Mouse (Mus musculus) urinary bladder, postnatal 36 days (tissue): ENCODE measurements around the gene Myo9a.
"Not testable (repeated sequence)": the region's sequence is repeated elsewhere in the genome, so short reads cannot be mapped to it uniquely, and the experiment has no call there.

ENCODE experiments used
- DNase-seq, 2 experiments: peaks; one replicate each; pipeline ENCODE4 v3.0.0; 2022; ENCODE audit warnings: low spot score in 2 of 2, mixed read lengths in 1 of 2

Myo9a gene

DNA sequence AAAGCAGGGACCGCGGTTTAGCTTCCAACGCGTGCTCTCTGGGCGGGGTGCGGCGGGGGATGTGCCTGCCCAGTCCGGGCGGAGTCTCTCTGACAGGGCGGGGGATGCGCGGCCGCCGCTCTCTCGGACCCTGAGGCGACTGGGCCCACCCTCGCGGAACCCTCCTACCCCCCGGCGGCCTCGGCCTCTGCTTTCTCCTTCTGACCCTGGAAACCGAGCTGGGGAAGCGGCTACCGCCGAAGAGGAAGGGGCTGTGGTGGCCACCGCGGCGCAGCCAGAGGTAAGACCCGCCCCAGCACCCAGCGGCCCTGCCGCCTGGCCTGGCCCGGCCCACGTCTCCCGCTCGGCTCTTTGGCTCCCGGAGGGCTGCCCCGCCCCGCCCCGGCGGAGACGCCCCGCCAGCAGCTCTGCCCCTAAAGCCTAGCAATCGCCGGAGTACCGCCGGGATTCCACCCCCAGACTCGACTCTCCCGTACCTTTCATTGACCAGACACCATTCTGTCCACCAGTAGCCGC lies 428 bp downstream of the Myo9a start:
- peak; percentile 90 to 91 for DNase-seq

DNA sequence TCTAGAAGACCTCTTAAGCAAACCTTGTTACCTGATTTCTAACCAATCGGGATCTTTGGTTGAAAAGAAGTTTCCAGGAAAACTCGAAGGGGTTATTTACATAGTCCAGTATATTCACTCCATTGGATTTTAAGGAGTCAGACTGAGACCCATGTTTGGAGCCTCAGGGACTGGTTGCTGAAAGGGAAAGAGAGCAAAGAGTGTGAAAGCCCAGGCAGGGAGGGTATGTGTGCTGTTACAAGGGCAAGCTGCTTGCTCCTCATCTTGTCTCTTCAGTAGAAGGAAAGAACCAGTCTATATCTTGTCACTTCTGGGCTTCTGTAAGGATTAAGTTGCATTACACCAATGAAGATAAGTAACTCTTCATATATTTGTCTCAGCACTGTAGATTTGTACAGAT lies 1.3 kb downstream of the Myo9a start:
- no peak for DNase-seq

DNA sequence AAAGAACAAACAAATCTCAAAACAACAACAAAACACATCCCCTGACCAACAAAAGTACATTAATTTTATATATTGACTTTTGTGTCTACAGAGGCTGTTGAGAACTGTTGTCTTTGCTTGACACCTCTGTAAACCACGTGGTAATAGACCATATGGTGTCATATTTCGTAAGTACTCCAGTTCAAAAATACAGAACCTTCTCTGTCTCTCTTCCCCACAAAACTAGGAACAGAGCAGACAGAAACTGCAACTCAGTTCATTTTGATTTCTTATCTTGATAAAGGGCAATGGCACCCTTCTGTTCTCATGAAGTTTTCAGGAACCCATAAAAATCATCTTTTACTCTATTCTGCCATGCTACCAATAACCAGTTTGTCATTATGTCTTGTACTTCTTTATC lies 4.5 kb downstream of the Myo9a start:
- DNase-seq = no peak

DNA sequence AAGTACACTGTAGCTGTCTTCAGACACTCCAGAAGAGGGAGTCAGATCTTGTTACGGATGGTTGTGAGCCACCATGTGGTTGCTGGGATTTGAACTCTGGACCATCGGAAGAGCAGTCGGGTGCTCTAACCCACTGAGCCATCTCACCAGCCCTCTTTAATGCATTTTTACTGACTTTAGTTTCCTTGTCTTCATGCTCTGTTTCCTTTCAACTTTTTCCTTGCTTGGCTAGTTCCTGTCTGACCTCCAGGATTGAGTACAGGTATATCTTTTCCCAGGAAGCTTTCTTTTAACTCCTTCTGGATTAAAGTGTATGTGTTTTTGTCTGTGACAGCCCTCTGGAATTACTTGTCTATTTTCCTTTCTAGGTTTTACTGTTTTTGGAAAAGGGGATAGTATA lies 6.3 kb downstream of the Myo9a start:
- not testable (repeated sequence) for DNase-seq

DNA sequence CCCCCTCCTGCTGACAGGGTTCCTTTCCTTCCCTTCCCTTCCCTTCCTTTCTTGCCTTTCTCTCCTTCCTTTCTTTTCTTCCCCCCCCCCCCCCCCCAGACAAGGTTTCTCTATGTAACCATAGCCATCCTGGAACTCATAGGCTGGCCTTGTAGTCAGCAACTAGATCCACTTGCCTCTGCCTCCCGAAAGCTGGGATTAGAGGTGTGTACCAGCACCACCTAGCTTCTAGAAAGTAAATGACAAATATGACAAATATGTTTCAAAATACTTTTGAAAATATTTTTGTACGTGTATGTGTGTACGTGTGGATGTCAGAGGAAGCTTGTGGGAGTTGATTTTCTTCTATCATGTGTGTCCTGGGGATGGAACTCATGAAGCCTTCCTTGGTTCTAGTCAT lies 9.8 kb downstream of the Myo9a start:
- DNase-seq = no peak

DNA sequence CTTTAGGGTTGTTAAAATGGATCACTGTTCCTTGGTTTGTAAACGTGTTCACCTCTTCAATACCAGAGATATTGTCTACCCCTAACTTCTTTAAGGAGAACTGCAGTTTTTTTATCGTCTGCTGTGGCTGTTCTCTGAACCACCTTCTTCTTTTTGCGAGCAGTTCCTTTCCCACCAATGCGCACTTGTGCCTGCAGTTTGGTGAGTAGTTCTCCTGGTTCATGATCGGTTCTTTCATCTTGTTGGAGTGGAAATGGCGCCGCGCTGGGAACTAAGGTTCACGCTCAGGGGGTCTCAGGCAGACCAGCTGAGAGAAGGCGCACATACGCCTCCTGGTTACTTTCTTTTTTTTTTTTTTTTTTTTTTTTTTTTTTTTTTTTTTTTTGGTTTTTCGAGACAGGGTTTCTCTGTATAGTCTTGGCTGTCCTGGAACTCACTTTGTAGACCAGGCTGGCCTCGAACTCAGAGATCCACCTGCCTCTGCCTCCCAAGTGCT lies 16.3 kb downstream of the Myo9a start:
- not testable (repeated sequence) for DNase-seq

DNA sequence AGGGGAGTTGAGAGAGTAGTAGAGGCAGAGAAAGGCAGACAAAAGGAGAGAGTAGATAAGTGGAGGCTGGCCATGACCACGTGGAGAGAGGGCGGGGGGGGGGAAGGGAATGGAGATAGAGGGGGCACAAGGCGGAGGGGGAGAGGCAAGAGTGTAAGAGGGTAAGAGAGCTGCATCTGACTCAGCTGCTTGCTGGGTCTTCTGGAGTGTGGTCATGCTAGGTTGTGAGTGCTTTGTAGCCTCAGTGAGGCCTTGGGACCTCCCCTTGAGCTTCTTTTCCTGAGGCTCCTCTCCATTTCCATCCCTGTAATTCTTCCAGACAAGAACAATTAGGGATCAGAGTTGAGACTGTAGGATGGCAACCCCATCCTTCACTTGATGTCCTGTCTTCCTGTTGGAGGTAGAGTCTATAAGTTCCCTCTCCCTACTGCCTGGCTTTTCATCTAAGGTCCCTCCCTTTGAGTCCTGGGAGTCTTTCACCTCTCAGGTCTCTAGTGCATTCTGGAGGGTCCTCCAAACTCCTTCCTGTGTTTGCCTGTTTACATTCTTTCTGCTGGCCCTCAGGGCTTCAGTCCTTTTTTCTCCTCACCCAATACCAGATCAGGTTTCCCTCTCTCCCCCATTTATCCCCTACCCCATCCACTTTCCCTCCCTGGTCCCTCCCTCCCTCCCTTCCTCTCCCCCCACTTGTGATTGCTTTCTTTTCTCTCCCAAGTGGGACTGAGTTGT lies 55.5 kb downstream of the Myo9a start:
- DNase-seq = not testable (repeated sequence)

DNA sequence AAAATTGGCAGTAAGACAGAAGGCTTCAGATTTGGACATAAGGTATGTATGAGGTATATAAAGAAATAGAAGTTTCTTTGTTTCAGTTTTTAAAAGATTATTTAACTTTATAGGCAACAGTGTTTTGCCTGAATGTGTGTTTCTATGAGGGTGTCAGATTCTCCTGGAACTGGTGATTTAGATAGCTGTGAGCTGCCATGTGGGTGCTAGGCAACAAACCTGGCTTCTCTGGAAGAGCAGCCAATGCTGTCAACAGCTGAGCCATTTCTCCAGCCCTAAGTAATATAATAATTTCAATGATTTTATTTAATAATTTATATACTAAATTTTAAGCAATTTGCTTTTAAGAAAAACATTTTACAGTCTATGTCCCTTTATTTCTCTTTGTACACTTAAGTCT lies 133.9 kb downstream of the Myo9a start:
- no peak for DNase-seq

DNA sequence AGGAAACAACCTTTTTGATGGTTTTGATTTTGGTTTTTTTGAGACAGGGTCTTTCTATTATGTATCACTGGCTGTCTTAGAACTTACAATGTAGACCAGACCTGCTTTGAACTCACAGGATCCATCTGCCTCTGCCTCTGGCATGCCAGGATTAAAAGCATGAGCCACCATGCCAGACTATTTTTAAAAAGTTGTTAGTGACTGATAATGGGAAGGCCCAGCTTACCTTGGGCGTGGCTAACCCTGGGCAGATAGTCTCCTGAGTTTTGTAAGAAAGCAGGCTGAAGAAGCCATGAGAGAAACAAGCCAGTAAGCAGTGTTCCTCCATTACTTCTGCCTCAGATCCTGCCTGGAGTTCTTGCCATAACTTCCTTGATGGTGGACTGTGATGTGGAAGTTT lies 152.7 kb downstream of the Myo9a start:
- DNase-seq = no peak

DNA sequence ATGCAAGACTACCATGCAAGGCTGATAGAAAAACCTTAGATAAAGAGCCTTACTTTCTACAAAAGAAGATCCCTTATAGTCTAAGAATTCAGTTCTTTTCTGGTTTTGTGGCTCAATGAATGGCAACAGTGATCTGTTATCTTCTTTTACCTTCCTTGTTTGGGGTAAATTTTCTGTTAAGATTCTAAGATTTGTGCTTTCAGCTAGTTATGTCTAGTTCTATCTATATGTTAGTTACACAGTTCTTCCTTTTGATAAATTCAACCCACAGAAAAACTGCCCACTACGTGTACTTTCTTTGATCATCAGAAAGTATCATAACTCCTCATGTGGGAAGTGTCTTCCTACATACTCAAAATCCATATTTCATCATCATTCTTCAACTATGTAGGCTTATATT lies 164.1 kb downstream of the Myo9a start:
- no peak for DNase-seq

DNA sequence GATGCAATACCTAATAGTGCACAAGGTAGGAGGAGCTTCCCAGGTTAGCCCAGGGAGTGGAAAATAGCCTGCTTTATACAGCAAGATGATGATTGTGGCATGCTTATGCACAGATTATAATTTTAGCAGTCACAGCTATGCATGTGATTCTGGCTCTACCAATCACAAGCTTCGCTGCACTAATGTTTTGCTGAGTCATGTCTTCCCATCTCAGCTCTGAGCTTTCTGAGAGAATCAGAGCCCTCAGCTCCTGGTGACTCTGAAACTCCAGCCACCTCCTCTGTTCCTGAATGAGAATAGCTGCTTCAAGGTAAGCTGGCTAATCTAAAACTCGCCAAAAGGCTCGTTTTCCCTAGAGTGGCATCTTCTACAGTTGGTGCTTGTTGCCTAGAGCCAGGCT lies 179.6 kb downstream of the Myo9a start:
- DNase-seq = no peak

DNA sequence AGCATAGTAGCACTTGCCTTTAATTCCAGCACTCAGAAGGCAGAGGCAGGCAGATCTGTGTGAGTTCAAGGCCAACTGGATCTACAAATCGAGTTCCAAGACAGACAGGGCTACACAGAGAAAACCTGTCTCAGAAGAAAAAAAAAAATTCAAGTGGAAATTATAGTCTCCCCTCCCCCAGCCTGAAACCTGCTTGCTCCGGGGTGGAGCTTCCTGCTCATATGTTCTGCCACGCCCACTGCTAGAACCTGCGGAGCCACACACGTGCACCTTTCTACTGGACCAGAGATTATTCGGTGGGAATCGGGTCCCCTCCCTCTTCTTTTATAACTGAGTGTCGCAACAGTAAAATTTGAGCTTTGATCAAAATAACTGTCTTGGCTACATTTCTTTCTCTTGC lies 185.2 kb downstream of the Myo9a start:
- not testable (repeated sequence) for DNase-seq

DNA sequence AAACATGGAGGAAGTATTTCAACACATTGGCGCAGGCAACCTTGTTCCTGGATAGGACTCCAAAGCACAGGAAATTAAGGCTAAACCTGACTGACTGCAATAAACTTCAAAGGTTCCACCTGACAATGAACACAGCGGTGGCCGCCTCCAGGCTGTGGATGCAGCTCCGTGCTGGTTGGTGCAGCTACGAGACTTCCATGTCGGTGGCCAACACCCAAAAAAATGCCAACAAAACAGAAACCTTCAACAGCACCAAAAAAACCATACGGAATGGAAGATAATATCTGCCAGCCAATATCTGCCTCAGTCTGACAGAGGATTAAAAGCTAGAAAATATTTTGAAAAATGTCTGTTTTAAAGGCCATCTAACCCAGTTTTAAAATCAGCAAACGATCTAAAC lies 187.8 kb downstream of the Myo9a start:
- no peak for DNase-seq

DNA sequence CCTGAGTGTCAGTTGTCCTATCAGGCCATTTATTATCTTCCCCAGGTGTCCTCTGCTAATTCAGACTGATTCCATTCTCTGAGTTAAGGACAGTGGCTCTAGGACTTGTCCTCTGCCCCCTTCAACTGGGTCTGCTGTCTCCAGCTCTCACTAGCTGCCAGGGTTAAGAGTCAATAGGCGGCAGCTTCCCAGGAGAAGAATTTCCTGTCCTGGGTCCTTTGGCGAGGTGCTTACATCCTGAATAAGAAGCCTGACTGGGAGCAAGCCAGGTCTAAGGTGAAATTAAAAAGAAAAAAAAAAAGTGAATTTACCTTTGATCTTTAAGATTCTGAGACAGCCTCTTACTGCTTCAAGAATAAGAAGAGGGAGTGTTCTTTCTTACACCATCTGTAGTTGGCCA lies 189.0 kb downstream of the Myo9a start:
- no peak for DNase-seq

DNA sequence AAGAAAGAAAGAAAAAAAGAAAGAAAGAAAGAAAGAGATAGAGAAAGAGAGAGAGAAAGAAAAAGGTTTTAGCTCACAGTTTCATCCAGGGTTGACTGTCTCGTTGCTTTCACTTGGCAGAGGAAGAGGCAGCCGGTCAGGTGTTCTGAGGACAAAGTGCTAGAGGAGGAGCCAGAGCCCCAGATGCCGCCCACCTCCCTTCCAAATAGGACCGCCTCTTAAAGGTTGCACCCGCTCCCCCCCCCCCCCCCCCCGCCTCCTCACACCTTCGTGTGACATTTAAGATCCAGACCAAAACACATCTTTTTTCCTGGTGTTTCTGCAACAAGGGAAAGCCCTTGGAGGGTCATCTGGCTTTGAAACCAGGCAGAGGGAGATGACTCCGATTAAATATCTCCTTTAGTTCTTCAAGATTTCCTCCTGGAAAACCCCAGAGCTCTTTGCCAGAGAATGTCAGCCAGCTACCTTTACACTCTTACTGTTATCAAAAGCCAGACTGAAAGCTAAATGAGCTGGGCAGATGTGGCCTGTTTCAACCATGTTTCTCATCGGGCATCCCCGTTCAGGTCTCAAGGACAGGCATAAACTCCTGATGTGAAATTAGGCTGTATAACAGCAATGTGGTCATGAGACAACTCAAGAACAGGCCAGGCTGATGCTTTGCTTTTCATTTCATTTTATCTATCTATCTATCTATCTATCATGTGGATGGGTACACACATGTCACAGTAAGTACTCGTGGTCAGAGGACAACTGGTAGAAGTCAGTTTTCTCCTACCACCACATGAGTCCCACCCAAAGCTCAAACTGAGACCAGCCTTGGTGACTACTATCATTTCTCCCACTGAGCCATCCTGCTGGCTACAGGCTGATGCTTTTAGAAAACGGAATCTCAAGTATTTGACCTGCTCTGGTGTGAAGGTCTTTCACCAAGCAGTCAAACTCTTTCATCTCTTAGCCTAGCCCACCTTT lies 190.5 kb downstream of the Myo9a start:
- no peak for DNase-seq

DNA sequence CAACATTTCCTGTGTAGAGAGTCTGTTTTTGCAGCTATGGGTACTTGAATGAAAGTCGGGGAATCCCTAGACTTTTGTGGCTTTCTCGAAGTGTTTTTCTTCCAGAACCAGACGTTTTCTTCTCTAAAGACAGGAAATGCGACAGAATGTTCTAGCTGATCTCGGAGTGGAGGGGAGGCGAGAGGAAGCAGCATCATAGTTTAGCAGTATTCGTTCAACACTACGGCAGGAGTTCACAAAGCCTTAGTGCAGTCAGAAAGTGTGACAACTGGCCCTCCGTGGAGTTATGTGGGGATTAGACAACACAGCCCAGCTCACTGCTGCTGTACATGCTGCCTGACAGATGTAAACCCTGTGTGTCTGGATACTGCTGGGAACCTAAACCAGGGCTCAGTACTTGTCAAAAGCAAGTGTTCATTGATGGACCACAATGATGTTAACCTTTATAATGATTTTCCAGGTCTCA lies 191.2 kb downstream of the Myo9a start:
- DNase-seq = no peak

DNA sequence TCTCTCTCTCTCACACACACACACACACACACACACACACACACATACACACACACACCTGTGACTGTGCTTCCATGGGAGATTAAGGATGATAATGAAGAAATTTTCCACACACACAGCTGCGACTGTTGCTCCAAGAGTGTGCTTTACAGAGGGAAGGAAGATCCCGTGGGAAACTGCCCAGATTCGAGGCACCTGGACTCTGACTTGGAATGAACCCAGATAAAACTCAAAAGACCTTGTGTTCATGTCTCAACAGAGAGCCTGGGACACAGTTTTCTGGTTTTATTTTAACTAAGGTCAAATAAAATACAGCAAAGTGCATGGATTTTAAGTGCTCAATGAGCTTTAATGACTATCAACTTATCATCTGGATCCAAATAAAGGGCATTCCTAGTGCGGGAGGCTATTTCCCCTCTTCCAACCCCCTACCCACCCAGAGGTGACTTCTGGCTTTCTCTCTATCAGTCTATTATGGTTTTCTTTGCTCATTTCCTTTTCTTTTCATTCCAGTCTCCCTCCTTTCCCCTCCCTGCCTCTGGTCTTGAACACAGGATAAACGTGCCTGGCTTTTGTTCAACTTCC lies 191.9 kb downstream of the Myo9a start:
- DNase-seq = no peak

DNA sequence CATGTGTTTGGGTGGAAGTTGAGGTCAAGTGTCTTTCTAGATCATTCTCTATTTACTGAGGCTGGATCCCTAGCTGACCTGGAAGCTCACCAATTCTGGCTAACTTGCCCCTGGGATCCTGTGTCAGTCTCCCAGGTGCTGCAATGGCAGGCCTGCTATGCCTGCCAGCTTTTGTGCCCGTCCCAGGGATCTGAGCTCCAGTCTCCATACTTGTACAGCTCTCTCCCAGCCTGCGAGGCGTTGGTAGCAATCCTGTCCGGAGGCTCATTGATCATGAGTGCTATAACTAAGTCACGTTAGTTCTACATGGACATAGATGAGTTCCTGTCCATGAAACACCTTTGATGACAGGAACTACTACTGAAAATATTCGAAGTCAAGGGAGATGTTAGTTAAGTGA lies 193.1 kb downstream of the Myo9a start:
- DNase-seq = no peak

DNA sequence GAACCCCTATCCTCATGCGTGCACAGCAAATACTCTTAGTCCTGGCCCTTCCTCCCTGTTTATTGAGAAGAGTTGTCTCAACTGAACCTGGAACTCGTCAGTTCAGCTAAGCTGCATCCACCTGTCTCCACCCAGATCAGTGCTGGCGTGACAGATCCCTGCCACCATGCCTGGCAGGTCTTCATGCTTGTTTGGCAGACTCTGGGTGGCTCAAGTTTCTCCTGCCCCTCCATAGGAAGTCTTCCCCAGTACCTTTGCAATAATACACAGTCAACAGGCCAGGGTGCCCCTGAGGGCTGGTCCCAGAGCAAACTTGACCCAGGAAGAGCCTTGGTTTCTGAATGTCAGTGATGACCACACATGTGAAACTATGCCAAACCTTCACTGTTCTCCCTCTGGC lies 194.5 kb downstream of the Myo9a start:
- no peak for DNase-seq

DNA sequence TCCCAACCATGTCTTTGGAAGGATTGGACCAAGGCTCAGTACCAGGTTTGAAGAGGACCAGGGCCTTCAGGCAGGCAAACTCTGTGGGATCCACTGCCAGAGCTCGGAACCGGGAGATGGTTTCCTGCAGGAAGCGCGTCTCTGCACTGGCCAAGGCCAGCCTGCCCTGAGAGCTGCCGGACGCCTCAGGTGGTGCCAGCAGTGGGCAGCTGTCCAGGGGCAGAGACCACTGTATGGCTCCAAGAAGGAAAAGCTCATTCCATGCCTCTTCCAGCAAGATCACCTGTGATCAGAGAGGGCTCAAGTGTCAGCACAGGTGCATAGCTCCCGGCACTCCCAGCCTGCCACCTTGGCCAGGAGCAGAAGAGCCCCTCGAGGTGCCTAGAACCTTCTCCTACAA lies 196.6 kb downstream of the Myo9a start:
- no peak for DNase-seq

DNA sequence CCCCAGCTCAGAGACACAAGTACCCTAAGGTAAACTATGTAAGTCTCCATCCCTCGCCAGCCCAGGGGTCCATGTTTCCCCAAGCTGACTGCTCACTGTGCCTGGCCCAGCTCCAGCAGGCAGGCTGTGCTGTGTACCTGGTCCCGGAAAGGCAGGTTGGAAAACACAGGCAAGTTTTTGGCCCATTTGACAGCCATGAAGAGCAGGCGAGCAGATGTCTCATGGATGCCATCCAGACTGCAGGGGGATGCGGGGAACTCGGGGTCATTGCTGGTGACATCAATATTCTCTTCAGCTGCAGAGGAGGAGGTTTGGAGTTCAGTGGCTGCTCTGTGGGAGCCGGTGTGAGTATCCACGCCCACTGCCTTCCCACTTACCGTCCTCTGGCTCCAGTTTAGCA lies 197.5 kb downstream of the Myo9a start:
- no peak for DNase-seq

DNA sequence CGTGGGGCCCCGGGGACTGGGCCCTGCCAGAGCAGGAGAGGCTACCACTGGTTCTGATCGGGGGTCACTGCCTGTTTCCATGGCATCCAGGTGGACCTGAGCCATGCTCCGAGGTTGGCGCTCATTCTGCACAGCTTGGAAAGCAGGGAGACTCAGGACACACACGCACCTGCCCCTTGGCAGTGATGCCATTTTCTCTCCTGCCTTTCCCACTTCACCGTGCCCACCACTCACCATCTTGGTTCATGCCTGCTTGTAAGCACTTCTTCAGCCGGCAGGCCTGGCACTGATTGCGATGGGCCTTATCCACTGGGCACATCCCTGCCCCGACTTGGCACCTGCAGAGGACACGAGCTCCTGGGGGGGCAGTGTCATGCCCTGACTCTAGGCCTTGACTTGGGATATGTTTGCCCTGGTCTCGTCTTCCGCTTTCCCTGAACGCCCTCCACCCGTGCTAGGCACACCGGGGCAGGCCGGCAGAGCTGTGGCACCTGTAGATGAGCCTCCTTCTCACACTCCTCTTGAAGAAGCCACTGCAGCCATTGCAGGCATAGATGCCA lies 198.1 kb downstream of the Myo9a start:
- DNase-seq = no peak
